Mouse (Mus musculus) lung, postnatal 14 days (tissue): ENCODE results near the gene Mindy4.
"Not testable (repeated sequence)": the region's sequence is repeated elsewhere in the genome, so short reads cannot be mapped to it uniquely, and the experiment has no call there.

ENCODE experiments used
- DNase-seq: peaks from one replicate; pipeline ENCODE4 v3.0.0; 2021

Gene Mindy4

GRCm38 (mm10) chr6:55202913-55203910 lies at the start of gene Mindy4:
TSS of gene Mindy4 (plus strand) at chr6:55203383.
- peak; percentile 90 for DNase-seq

DNA sequence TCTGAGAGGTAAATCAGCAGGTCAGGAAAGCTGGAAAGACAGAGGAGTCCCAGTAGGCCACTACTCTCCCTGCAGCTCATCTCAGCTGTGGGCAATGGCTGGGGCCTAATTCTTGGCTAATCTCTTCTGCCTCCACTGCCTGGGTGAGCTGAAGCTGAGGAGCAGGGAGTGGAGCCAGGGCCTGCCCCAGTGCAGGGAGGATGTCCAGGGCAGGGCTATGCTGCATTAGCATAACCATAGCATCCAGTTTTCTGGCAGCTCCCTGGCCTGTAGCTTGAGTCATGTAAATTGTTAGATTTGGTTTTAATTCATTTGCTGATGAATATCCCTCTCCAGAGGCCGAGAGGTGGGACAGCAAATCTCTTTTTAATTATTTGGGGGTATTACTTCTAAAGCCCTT lies 43.9 kb upstream of the Mindy4 start:
- DNase-seq = no peak

DNA sequence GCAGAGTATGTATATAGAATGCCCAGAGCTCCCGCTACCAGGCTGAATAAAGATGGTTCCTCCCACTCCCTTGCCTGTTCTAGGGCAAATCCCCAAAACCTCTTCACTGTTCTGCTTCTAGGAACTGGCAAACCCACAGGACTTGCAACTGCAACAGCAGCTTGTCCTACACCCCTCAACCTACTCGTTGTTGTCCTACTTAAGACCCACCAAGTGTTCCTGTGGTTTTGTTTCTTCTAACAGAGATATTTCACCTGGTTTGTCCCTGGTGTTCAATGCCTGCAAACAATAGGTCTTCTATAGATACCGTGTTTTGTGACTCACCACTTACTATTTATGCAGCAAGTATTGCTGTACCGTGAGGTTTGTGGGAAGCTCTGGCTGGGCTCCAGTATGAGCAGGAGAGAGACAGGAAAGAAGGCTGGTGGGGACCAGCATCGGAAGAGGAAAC lies 41.8 kb upstream of the Mindy4 start:
- no peak for DNase-seq

GRCm38 (mm10) chr6:55163046-55163584 lies 40.1 kb upstream of the Mindy4 start:
- DNase-seq = no peak

DNA sequence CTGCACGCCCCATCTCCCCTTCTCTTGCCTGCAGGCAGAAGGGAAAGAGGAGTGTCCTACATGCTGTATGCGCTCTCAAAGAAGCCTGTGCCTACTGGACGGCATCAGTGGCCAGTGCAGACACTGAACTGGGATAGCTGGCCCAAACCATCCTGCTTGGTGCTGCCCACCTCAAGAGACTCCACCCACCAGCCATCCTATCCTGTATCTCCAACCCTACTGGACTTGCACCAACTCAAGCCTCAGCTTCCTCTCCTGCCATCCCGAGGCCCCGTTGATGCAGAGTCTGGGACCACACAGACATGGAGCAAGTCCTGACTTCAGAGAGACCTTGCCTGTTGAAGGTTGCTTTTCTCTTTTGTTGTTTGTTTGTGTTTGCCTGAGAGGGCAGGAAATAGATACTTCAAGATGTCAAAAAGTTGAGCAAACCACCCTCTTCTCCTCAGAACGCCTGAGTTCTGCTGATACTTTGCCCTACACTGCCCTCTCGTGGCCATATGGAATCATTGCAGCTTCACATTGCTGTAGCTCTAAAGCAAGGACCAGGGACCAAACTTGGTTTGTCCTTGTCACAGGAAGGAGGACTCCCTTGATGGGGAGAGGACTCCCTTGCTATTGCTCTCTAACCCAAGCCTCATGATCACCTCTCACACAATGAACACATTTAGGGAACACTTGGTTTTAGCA lies 36.3 kb upstream of the Mindy4 start:
- peak; percentile 79 for DNase-seq

- no peak for DNase-seq
These were observed 33.4 kb upstream of the Mindy4 start for GRCm38 (mm10) chr6:55169818-55170217.

DNA sequence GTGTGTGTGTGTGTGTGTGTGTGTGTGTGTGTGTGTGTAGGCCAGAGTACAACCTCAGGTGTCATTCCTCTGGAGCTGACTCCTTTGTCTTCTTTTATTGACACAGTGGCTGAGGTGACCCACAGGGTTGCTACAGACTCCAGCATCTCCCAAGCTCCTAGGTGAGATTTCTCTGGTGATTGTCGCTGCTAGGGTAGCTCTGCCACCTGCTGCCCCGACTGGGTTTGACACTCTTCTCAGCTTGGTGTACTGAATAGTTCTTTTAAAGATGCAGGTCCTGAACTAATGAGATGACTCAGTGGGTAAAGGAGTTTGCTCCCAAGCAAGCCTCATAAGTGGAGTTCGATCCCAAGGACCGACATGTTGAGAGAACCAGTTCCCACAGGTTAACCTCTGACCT lies 31.5 kb upstream of the Mindy4 start:
- no peak for DNase-seq

DNA sequence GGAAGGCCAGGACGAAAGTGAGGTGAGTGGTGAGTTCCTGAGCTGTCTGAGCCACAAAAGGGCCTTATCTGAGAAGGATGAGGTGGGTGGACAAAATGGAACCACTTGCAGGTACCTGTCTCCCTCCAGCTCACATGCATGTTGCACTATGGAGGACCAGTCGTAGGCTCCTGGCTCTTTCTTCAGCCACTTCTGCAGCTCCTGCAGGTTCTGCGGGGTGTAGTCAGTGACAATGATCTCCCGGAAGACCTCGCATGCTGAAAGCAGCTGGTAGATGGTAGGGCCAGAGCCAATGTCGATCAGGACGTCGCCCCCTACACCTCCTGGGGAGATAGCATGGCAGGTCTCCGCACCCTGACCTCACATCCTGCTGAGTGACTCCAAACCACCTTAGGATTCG lies 30.0 kb upstream of the Mindy4 start:
- DNase-seq = no peak

- no peak for DNase-seq
These were observed 29.2 kb upstream of the Mindy4 start for GRCm38 (mm10) chr6:55173941-55174349.

DNA sequence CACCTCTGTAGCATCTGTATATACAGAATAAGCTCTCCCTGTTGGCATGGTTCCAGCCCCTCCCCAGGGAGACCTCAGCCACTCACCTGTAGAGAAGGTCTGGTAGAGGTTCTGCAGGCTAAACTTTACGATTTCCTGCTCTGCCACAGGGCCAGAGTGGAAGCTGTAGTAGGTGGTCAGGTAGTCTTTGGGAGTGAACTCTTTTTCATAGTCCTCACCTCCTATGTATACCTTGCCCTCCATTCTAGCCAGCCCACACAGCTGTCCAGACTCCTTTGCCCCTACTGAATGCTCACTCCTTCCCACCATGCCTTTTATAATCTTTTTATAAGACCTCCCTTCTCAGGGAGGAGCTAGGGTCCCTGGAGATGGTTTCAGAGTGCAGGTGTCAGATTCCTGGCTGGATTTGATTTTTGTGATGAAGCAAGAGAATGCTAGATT lies 28.4 kb upstream of the Mindy4 start, which contains the start of gene Inmt:
Inmt (minus strand) TSS at position 303 of the 441 bp plus-strand sequence.
- peak; percentile 24 for DNase-seq

DNA sequence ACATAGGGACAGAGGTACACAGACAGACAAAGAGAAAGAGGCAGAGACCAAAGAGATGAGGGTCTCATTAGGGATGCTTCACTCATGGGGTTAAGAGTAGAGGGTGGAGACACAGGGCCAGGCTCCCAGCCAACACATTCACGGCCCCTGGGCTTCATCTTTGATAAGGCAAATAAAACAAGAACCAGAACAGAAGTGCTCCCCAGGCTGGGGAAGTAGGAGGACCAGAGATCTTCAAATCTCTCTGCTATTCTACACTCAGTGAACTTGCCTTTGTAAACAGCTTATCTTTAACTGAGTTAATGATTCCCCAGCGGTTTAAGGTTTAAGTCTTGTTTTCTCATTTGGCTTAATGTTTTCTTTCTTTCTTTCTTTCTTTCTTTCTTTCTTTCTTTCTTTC lies 27.7 kb upstream of the Mindy4 start:
- no peak for DNase-seq

- no peak for DNase-seq
These were observed 27.3 kb upstream of the Mindy4 start for GRCm38 (mm10) chr6:55175892-55176291.

GRCm38 (mm10) chr6:55177060-55177732 lies 26.0 kb upstream of the Mindy4 start:
- peak; percentile 42 for DNase-seq

DNA sequence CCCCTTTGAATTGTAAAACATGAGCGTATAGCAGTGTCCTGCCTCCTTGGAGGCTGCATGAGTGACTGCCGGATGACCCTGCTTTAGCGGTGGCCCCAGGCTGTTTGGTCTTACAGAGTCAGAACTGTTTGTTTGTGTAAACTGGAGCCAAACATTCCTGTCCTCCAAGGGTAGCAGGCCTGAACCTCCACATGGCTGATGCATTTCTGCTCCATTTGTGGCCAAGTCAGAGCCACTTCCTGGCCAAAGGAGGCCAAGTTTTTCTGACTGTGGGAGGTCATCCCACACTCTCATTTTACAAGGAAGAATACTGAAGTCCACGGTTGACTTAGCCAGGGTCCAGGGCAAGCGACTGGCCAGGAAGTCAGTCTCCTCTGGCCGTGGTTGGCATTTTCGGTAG lies 23.6 kb upstream of the Mindy4 start:
- DNase-seq = peak; percentile 37

- no peak for DNase-seq
These were observed 20.3 kb upstream of the Mindy4 start for GRCm38 (mm10) chr6:55182655-55183430.

DNA sequence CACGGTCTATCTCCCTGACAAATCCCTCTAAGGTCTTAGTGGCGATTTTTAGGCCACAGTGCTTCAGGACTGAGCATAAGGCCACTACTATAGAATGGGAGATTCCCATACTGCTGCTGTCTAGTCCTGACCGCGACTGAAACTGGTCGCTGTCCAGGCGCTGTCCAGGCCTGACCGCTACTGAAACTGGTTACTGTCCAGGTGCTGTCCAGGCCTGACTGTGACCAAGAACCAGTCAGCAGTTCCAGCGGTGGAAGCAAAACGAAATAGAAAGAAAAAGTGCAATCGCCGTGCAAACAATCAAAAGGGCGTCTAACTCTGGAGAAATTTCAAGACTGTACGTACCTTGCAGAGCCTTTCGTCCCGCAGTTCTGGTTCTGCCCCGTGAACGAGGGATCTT lies 15.4 kb upstream of the Mindy4 start:
- not testable (repeated sequence) for DNase-seq

DNA sequence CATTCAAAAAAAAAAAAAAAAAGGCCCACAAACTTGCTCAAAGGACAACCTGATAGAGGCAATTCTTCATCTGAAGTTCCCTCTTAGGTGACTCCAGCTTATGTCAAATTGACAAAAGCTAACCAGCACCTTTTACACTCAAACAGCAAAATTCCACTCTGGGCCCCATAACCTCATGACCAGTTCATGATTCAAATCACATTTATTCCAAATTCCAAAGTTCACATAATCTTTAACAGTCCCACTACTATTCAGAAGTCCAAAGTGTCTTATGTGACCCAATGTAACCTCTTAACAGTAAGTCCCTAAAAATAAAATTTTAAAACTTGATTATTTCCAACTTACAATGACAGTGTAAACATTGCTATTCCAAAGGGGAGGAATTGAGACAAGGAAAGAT lies 13.8 kb upstream of the Mindy4 start:
- DNase-seq = no peak

- no peak for DNase-seq
These were observed 11.6 kb upstream of the Mindy4 start for GRCm38 (mm10) chr6:55191537-55191936.

DNA sequence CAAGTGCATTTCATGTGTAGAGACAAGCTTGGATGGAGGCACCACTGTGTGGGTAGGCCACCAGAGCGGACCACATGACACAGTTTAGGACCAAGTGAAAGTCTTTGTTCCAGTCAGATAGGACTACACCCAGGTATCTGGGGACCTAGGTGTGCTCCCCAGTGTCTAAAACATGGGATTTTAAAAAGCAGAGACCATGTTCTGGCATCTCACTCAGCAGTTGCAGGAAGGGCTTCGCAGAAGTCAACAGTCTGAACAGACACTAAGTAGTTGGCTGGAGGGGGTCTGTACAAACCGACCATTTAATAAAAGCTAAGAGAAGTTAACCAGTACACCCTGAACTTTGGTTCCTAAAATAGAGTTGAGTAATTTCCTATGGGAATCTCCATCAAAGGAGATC lies 10.0 kb upstream of the Mindy4 start:
- DNase-seq = no peak

- DNase-seq = peak; percentile 48
These were observed 4.1 kb upstream of the Mindy4 start for GRCm38 (mm10) chr6:55199047-55199446.

DNA sequence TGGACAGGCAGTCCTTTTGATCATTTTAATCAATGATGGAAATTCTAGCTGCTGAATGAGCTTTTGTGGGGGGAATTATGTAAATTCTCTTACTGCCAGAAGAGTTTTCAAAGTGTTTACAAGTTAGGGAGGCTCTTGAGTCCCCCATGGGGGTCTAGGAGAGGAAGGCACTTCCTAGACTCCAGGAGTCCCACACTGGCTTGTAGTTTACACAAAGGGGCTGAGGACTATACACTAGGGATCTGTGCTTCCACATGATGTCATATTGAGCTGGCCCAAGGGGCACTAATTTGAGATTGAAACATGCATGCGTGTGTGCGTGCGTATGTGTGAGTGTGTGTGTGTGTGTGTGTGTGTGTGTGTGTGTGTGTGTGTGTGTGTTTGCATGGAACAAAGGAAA lies 748 bp downstream of the Mindy4 start:
- no peak for DNase-seq

GRCm38 (mm10) chr6:55207786-55208185 lies 4.6 kb downstream of the Mindy4 start:
- DNase-seq = no peak
